Mouse (Mus musculus): Measurements from ENCODE around the gene Rnd3. TPM values are rescaled to one million over a fixed set of nuclear protein-coding genes. Genes with fewer than 3 reads are reported as not detected.

Gene Rnd3
- total RNA-seq (2023) = 0.80 TPM

DNA sequence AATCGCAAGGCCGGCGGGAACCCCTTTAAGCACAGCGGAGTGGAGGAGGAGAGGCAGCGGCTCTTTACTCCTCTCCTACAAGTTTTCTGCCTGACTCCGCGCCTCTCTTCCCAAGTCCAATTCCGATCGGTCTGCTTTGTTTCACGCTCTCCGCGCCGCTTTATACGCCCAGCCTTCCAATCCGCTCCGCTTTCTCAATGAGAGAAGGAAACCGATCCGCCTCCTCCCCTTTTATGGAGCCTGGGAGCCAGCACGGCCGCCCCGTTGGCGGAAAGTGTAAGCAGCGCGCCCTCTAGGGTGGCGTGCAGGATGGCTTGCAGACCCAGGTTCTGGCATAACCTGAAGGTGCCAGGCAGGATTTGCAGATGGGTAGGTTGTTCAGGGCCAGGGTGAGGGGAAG lies at the start of gene Rnd3:
Gene Rnd3, minus strand, starts transcription at position 137 of the 400 bp plus-strand sequence.

All from CD4-positive naive resting alpha-beta T cell, adult 57 days (primary cell).